Mouse (Mus musculus): ENCODE measurements around the gene Uqcrq.

The Uqcrq gene

DNA sequence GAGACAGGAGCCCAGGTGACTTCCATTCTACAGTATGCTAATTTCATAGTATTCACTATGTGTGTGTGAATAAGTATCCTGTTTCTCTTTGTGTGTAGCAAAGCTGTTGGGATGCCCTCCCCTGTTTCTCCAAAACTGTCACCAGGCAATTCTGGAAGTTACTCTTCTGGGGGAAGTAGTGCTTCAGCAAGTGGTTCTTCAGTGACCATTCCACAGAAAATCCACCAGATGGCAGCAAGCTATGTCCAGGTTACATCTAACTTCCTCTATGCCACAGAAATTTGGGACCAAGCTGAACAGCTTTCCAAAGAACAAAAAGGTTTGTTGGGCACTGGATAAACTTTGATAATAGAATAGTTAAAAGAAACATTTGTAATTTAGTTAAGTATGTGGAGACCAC, 18.9 kb downstream of the Uqcrq start:
- no peak for DNase-seq (ENCODE audit: low spot score)

DNA sequence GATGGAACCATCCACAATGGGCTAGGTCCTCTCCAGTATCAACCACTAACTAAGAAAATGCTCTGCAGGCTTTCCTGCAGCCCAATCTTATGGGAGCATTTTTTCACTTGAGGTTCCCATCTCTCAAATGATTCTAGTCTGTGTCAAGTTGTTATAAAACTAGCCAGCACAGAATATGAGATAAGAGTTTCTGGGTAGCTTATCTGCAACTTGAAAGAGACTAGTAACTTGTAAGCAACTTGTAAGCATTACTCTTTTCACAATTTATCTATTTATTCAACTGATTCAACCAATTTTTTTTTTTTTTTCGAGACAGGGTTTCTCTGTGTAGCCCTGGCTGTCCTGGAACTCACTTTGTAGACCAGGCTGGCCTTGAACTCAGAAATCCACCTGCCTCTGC, 27.0 kb downstream of the Uqcrq start:
- DNase-seq (ENCODE audit: low spot score), result no peak

DNA sequence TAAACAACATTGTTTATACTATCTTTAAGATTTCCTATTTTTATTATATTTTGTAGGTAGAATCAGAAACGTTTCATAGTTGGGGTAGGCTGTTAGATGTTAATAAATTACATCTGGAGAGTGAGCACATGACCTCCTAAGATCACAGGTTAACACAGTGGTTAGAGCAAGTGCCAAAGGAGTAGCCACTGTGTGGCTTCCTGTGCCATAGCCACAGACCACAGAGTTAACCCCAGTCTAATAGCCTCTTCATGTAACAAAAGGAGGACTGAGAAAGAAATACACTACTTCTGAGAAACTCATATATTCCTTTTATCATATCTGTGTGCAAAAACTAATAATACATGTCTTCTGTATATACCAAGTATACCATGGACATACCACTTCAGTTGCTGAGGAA, 36.8 kb downstream of the Uqcrq start:
- no peak for DNase-seq (ENCODE audit: low spot score)

DNA sequence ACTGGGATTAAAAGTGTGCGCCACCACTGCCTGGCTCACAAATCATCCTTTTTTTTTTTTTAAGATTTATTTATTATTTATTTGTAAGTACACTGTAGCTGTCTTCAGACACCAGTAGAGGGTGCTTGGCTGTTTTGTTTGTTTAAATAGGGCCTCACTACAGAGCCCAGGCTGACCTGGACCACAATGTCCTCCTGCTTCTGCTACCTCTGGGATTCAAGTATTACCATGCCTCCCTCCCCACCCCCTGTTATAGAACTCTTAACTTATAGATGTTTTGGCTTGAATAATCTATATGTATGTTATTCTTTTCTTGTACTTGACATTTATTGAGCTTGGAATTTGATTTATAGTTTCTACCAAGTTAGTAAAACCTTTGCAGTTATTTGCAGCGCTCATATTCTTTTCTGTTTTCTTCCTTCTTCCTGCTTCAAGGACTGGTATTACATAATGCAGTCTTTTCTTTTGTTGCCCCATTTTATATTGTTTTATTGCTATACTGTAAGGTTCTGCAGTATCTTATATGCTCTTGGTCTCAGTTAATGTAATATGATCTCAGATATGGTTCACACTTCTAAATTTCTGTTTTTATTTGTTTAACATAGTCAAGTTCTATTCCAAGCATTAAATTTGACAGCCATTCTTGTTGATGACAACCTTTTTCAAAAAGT, 46.7 kb downstream of the Uqcrq start:
- no peak for DNase-seq (ENCODE audit: low spot score)

DNA sequence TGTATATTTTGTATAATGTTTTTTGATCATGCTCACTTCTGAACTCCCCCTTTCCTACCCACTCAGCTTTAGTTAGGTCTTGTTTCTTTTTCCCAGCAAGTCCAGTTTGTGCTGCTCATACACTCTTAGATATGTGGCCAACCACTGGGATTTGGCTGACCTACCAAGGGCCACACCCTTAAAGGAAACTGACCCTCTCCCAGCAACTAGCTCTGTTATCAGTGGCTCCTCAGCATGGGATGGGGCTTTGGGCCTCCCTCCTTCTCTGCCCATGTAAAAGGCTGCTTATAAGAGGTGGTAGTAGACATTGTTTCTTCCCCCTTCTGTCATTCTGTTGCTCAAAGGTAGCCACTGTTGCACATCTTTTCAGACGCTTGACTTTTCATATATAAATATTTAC, 51.7 kb downstream of the Uqcrq start:
- peak; percentile 11 for DNase-seq (ENCODE audit: low spot score)

Data from yolk sac, embryonic 10.5 days (tissue).